Mouse (Mus musculus) left cerebral cortex, postnatal 25 days (tissue): Measurements from ENCODE around the gene Isoc2a. TPM values are rescaled to one million over a fixed set of nuclear protein-coding genes. Genes with fewer than 3 reads are reported as not detected.
A peak's percentile ranks its signal among the peaks of the same experiment; 100 is the strongest.
"Not testable (repeated sequence)": the region's sequence is repeated elsewhere in the genome, so short reads cannot be mapped to it uniquely, and the experiment has no call there.

ENCODE experiments used
- DNase-seq, 2 experiments: peaks; one replicate each; pipeline ENCODE4 v3.0.0; 2022; ENCODE audit warnings: low spot score in 2 of 2, mixed read lengths in 1 of 2
- intact Hi-C: fragments of 180-260 bp; cut with DNase I; formaldehyde crosslinking; loops from one replicate; pipeline ENCODE4 v1.15.1; 2025
- total RNA-seq, 2 experiments: library from RNA; stranded (reverse); gene quantifications; 2 replicates each; pipeline ENCODE4 v1.2.3; 2021

Gene Isoc2a
- total RNA-seq, 2 experiments from 2014 or later: 10.4 to 11.0 TPM

DNA sequence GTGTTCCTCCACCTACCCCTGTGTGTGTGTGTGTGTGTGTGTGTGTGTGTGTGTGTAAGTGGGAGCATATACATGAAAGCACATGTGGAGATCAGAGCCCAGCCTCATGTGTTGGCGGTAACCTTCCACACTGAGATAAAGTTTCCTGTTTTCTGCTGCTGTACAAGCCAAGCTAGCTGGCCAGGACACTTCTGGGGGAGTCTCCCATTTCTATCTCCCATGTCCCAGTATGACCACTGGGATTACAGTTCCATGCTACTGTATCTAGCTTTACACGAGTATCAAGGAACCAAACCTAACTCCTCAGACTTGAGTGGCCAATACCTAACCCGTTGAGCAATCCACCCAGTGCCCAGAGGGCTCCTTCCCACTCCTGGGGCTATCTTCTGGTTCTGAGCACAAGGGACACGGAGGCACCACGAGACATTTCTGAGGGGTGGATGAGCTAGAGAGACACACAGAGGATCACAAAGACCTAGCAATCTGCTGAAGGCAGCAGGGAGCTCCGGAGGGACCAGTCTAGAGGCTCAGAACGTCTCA lies 13.3 kb upstream of the Isoc2a start:
- intact Hi-C loops: no loop called here
- DNase-seq: no peak

DNA sequence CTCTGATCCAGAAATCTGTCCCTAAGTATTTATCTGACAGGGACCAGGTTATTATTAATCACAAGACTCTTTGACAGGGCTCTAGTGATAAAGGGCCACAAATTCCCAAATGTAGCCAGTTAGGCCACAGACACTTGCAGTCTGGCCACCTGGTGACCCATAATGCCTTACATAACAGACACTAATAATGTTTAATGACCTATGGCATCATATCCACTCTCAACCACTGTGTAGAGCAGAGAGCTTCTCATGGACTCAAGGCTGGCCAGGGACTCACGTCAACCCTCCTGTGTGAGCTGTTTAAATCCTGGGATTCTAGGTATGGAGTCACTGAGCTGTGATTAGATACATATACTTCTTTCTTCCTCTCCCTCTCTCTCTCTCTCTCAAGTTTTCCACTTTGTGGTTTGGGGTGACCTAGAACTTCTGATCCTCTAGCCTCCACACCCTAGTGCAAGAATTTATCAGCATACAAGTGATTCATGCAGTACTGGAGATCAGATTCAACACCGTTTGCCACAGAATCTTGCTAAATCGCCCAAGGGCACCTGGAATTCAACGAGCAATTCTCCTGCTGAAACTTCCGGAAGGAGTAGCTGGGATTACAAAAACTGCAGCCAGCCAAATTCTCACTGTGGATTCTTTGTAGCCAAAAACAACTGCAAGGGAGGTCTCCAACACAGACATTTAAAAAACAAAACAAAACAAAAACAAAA lies 12.7 kb upstream of the Isoc2a start:
- DNase-seq: no peak
- intact Hi-C loops: no loop called here

DNA sequence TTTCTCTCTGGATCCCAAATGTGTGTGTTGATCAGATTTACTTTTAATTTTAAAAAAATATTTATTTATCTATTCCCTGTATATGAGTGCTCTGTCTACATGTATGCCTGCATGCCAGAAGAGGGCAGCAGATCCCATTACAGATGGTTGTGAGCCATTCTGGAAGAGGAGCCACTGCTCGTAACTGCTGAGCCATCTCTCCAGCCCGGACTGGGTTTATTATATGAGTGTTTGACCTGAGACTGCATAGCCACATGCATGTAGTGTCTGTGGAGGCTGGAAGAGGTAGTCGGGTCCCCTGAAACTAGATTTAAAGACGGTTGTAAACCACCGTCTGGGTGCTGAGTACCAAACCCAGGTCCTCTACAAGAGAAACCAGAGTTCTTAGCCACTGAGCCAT lies 11.9 kb upstream of the Isoc2a start:
- intact Hi-C loops: loop anchor here (5.0 kb wide), 2 partner anchors 57 to 77 kb away; partner anchors contain the start of gene Nat14
- DNase-seq: peak in 1 of 2 experiments; percentile 53

DNA sequence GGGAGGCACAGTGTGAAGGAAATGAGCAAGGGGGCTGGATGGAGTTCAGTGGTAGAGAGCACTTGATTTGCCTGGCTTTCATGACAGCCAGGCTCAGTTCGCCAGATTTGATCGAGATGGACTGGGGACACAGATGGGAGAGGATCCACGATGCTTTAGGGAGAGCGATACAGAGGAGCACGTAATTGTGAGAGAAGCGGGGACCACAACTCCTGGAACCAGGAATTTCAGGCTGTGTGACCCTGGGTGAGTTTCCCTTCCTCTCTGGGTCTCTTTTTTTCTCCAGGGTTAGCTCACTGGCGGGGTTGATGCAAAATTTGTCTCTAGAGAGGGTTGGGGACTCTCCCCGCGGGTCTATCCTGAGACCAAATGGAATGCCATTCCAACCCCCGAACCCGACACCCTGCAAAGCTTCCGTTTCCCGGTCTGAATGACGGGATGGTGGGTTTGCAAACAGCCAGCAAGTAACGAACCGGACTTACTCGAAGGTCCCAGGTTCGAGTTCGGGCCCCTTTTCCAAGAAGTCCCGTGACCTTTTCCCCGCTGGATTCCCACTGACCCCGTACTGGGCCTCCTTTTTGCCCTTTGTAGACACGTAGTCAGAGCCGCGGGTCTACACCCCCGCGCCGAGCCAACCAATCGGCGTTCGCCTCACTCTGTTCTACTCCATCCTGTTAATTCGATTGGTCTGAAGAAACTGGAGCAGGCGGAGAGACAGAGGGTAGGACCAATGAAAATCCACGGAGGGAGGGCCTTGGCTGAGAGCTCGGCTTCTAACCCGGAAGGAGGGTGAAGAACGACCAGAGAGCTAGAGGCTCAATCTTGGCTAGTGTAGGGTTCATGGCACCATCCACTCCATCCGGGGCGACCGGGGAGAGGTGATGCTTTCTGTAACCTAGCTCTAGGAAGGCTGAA lies 11.1 kb upstream of the Isoc2a start:
- intact Hi-C loops: loop anchor here (5.0 kb wide), 2 partner anchors 56 to 76 kb away; partner anchors contain the start of gene Nat14
- DNase-seq: peak; percentile 94 to 98

DNA sequence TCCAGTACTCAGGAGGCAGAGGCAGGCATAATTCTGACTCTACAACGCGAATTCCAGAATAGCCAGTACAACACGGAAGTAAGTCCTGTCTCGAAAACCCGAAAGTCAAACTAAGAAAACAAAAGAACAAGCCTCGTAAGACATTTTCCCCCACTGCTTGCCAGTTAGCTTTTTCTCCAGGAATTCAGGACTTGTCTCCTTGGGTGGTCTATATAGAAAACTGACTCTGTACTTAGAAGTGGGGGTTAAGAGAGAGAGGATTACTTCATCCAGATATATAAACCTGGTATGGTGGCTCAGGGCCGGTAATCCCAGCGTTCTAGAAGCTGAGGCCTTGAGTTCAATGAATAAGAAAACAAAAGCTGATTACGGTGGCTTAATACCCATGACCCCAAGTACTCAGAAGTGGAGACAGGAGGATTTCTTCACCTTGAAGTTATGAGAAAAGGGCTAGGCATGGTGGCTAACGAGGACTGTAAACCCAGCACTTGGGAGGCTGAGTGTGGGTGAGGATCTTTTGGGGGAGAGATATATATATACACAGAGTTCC lies 10.2 kb upstream of the Isoc2a start:
- intact Hi-C loops: loop anchor here (5.0 kb wide), 2 partner anchors 56 to 76 kb away; partner anchors contain the start of gene Nat14
- DNase-seq: no peak

DNA sequence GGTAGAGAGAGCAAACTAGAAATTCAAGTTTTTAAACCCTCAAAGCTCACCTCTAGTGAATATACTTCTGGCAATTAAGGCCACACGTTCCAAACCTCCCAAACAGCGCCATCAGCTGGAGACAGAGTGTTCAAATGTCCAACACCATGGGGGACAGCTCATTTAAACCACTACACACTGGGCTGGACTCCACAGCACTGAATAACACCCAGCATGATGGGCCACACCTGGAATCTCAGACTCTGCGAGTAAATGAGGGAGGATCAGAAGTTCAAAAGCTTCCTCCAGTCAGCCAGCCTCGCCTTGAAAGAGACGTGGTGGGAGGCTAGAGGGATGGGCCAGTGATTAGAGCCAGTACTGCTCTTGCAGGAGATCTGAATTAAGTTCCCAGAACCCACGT lies 6.8 kb upstream of the Isoc2a start, which contains the start of gene Isoc2b:
TSS of gene Isoc2b (minus strand) at position 126 of the 400 bp plus-strand sequence.
- intact Hi-C loops: no loop called here
- DNase-seq: no peak

DNA sequence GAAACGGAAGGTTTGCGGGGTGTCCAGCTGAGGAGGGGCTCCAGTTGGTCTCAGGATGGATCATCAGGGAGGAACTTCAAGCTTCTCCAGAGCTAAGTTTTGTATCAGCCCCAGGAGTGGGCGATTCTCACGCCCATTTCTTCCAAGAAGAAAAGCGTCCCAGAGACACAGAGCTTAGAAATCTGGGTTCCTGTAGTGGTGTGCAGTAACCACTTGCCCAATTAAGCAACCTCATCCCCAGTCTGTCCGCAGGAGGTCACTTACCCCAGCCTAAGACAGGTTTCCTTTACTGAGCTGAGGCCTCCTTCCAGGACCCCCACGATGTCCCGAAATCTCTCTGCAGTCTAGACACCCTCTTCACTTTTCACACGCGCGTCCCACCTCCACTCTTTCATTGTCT lies 273 bp downstream of the Isoc2a start:
- DNase-seq: no peak
- intact Hi-C loops: no loop called here

DNA sequence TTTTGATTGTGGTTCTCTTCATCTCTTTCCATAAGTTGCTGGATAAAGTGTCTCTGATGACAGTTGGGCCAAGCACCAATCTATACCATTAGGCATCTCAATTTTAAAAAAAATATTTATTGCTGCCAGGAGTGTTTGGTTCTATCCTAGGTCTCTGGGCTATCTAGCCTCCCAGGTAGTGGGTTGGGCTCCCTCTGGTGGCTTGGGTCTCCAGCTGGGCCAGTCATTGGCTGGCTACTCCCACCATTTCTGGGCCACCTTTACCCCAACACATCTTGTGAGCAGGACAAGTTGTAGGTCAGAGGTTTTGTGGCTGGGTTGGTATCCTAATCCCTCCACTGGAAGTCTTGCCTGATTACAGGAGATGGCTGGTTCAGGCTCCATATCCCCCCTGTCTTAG lies 1.2 kb downstream of the Isoc2a start:
- no peak for DNase-seq
- intact Hi-C loops: no loop called here

DNA sequence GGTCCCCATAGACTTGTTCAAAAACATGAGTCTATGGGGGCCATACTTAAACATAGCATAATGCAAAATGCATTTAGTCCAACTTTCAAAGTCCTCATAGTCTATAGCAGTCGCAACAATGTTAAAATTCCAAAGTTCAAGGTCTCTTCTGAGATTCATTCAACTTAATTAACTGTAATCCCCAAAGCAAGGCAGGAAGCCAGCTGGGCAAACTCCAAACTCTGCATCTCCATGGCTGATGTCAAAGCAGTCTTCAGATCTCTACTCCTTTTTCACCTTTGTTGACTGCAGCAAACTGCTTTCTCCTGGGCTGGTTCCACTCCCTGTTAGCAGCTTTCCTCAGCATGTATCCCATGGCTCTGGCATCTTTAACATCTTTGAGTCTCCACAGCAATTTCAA lies 2.1 kb downstream of the Isoc2a start:
- intact Hi-C loops, DNase-seq: not testable (repeated sequence)

DNA sequence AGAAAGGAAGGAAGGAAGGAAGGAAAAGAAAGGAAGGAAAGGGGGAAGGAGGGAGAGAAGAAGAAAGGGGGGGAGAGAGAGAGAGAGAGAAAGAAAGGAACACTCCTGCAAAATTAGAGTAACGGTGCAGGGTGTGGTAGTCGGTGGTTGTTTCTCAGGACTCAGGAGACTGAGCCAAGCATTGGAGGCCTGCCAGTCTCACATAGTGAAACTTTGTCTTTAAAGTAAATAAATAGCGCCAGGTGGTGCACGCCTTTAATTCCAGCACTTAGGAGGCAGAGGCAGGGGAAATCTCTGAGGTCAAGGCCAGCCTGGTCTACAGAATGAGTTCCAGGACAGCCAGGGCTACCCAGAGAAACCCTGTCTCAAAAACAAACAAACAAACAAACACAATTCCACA lies 9.7 kb downstream of the Isoc2a start:
- no peak for DNase-seq
- intact Hi-C loops: no loop called here

DNA sequence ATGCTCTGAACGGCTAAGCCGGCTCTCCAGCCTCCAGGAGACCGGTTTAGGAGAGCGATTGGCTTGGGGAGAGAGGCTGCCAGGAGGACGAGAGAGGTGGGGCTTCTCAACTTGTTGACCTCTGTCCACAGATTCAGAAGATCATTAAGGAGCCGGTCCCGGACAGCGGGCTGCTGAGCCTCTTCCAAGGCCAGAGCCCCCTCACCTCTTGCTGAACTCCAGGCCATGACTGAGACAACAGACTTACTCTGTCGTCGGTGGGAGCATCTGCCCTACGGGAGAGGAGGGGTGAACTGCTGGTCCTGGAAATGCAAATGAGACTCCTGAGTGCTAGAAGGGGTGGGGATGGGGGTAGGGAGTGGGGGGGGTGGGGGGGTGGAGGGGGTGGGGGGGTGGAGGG lies 18.2 kb downstream of the Isoc2a start:
- no peak for DNase-seq
- intact Hi-C loops: no loop called here

DNA sequence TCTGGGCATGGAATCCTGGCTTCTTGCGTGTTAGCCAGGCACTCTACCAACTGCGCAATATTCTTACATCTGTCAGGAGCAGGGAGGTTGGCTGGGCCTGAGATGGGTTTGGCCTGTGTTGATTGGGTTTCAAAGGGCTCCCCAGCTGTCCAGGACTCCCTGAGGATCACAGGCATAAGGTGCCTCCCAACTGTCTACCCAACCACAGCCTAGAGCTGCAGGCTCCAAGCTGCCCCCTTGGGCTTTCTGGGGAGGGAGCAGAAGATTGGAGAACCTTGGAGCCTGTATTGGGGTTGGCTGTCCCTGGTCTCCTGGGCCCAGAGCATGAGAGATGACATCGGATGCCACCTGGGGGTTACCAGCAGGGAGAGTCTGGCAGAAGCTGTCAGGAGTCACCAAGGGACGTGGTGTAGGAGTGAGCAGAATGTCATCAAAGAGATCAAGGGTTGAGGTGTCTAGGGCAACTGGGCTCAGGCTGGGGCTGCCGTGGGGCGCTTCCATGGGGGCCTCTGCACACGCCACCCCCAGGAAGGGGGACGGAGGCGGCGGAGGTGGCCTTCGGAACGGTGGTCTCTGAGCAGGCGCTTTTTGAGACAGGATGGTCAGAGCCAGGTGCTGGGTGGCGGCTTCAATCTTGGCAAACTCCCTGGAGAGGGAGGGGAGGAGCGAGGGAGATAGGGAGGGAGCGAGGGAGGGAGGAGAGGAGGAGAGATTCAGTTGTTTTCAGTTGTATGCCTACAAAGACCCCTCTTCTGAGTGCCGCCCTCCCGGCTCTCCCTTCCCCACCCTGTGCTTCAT lies 22.1 kb downstream of the Isoc2a start:
- intact Hi-C loops: no loop called here
- no peak for DNase-seq

DNA sequence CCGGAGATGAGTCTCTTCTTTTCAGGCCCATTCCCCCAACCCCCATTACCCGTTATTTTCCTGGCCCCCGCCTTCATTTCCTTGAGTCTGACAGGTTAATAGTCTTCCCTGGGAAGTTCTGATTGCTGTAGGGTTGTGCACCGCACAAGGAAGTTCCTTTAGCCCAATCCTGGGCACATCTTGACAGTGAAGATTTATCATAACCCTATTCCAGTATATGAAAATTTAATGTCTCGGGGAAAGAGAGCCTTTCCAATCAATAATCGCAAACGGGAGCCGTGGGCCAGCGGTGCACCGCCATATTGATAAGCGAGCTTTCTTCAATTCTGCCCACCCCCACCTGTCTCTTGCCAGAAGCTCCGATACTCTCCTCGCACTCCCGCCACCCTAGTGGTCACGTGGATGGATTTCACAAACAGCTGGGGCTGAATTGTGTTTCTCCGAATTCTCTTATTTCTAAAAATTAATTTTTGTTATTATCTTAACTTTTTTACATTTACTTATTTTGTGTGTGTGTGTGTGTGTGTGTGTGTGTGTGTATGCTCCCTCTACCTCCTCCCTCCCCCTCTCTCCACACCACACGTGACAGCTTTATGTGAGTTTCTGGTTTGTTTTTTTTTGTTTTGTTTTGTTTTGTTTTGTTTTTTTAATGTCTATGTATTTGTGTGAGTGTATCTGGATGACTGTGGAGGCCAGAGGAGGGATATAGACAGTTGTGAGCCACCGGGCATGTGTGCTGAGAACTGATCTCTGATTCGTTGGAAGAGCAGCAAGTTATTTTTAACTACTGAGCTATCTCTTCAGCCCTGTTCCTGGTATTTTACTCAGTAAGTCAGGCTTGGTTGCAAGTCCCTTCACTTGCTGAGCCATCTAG lies 22.9 kb downstream of the Isoc2a start:
- intact Hi-C loops: no loop called here
- DNase-seq: peak in 1 of 2 experiments; percentile 32

DNA sequence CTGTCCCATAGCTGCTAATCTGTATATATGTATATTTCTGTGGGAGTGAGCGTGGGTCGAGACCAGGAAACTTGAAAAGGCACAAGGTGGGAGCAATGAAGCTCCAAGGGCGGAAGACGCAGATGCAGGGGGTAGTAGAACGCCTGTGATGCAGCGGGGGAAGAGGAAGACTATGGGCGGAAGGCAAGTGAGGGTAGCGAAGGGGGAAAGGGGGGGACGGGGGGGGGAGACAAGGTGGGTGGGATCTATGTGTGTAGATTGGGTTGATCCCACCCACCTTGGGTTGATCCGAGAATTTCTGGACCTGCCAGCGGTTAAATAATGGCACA lies 23.5 kb downstream of the Isoc2a start:
- DNase-seq: no peak
- intact Hi-C loops: no loop called here

DNA sequence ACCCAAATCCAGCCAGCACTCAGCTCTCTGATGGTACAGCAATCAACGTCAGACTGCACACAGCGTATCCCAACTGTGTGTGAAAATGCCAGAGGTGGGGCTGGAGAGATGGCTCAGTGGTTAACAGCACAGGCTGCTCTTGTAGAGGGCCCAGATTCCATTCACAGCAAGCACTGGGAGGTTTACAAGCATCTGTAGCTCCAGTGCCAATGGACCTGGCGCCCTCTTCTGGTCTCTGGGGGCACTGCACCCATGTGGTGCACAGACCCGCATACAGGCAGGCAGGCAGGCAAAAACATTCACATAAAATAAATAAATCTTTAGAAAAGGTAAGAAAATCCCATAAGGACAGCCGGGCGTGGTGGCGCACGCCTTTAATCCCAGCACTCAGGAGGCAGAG lies 24.2 kb downstream of the Isoc2a start:
- DNase-seq: no peak
- intact Hi-C loops: no loop called here

DNA sequence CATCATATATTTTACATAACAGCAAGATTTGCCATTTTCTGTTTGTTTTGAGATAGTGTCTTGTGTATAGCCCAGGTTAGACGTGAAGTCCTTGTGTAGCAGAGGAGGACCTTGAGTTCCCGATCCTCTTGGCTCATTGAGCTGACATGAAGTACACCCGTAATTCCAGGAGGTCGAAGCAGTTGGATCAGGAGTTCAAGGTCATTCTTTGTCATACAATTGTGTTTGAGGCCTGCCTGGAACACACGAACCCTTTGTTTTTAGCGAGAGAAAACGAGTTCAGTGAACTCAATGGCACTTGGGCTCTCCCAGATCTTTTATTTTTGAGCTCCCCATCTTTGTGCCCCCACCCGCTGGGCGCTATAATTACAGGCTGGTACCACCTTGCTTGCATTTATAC lies 25.5 kb downstream of the Isoc2a start:
- no peak for DNase-seq
- intact Hi-C loops: no loop called here

DNA sequence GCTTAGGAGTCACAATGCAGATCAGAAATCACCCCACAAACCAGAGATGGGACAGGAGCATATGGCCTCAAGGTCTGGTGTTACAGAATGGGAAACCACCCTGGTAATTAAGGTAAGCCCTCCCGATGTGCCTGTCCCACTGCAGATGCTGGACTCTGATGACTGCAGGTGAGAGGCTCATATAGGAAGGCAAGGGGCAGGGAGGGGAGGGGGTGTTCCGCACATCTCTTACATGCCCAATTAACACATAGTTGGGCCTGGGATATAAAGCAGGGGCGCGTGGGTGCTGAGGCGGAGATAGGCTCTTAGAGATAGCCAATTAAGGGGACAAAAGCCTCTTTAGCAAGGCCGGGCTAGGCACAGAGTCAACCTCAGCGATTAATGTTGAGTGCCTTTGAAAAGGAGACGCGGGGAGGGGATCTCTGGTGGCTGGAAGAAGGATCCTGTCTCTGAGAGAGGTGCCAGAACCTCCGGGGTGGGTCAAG lies 29.6 kb downstream of the Isoc2a start, which contains the start of gene Gm36210:
TSS of gene Gm36210 (minus strand) at position 51 of the 485 bp plus-strand sequence.
- intact Hi-C loops: no loop called here
- no peak for DNase-seq

DNA sequence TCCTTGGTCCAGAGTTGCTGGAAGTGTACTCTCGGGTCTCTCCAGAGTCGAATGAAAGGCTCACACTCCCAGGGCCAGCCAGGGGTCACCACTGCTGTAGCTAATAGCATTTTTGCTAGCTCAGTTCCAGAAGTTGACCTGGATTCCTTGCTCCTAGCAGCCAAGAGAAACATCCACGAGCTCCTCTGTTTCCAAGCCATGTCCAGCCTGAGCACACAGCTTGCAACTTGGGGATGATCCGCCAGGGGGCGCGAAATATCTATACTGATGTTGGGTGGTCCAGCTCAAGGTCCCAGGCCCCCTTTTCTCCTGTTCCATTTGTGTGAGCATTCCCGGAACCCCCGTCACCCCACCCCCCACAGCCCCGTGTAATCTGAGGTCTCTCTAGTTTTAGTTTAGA lies 34.6 kb downstream of the Isoc2a start:
- intact Hi-C loops: loop anchor here (1.0 kb wide), 1 partner anchor 28 kb away; no protein-coding TSS in a partner anchor
- peak; percentile 48 to 50 for DNase-seq
